Mouse (Mus musculus) intestine, embryonic 16.5 days (tissue): Measurements from ENCODE around the gene Zfp101. TPM values are rescaled to one million over a fixed set of nuclear protein-coding genes. Genes with fewer than 3 reads are reported as not detected.

Experiments
- ATAC-seq: fragments of 200-750 bp; cut with Nextera tagmentation; 2 replicates; pipeline ENCODE4 v1.8.0; 2017; ENCODE audit warnings: moderate TSS enrichment, moderate library complexity
- H3K27ac ChIP-seq: fragments of 300-500 bp; sonication (generic); 2 replicates; pipeline ENCODE4 v1.5.1; 2014; ENCODE audit warnings: mild to moderate bottlenecking, low read length
- H3K27me3 ChIP-seq: fragments of 300-500 bp; sonication (generic); replicated peaks from 2 replicates; pipeline ENCODE4 v1.6.1; 2014; ENCODE audit warnings: low read length, control low read depth, mixed read lengths; ENCODE audit not compliant: control insufficient read depth, insufficient read depth
- H3K36me3 ChIP-seq: fragments of 300-500 bp; sonication (generic); 2 replicates; pipeline ENCODE4 v1.6.1; 2014; ENCODE audit warnings: low read length, control low read depth; ENCODE audit not compliant: control insufficient read depth, insufficient read depth
- H3K4me1 ChIP-seq: fragments of 300-500 bp; sonication (generic); 2 replicates; pipeline ENCODE4 v1.6.1; 2014; ENCODE audit warnings: low read length, control low read depth, mixed read lengths; ENCODE audit not compliant: control insufficient read depth, insufficient read depth
- H3K4me2 ChIP-seq: fragments of 300-500 bp; sonication (generic); 2 replicates; pipeline ENCODE4 v1.6.1; 2014; ENCODE audit warnings: low read depth, low read length, control low read depth
- H3K4me3 ChIP-seq: fragments of 300-500 bp; sonication (generic); 2 replicates; pipeline ENCODE4 v1.5.1; 2014; ENCODE audit warnings: mild to moderate bottlenecking, low read length
- H3K9ac ChIP-seq: fragments of 300-500 bp; sonication (generic); 2 replicates; pipeline ENCODE4 v1.6.1; 2014; ENCODE audit warnings: low read depth, low read length
- H3K9me3 ChIP-seq: fragments of 300-500 bp; sonication (generic); 2 replicates; pipeline ENCODE4 v1.6.1; 2016; ENCODE audit warnings: low read length, control low read depth; ENCODE audit not compliant: control insufficient read depth
- WGBS: fragments of 180-500 bp; shearing (Covaris S2); extraction: QIAGEN DNeasy Blood & Tissue Kit; methylation state at CpG from one replicate; pipeline ENCODE4 v1.1.7; 2014; 5-methylcytosine and 5-hydroxymethylcytosine counted together
- polyA plus RNA-seq: library from polyadenylated mRNA; unstranded; fragments of >200 nt; fragmentation: Nextera tagmentation; extraction: Ambion mirVana; gene quantifications from 2 replicates; pipeline ENCODE4 v1.2.1, GENCODE M21; 2015

The Zfp101 gene
- polyA plus RNA-seq, 1 experiment from 2014 or later = 9.5 TPM

- Histone ChIP-seq H3K27me3 (no peaks in the 10 kb centered on the region), H3K9me3 (no peaks in the 10 kb centered on the region), H3K4me1 (peaks cover 3% of the 10 kb centered on the region; the same call in 1 of the 2 replicates), H3K27ac (peak within 1 kb of the TSS; percentile 74), H3K4me3 (peak within 1 kb of the TSS; percentile 72), H3K36me3 (no peaks in the 10 kb centered on the region), H3K4me2 (peak within 1 kb of the TSS; percentile 75), H3K9ac (peak within 1 kb of the TSS; percentile 84)
- peak; percentile 100 for ATAC-seq
- 4% methylated on average over 46 of the region's 47 CpGs for WGBS
Observed at GRCm38 (mm10) chr17:33358411-33359384, 35.7 kb downstream of the Zfp101 start, which contains the start of gene Zfp81. Zfp81 (minus strand) TSS chr17:33358878.

GRCm38 (mm10) chr17:33352981-33353380, 41.5 kb downstream of the Zfp101 start:
- Histone ChIP-seq H3K9me3 (0 out of 2 replicates have a peak, but pooled peaks cover 4% of the 10 kb centered on the region), H3K4me1 (no peaks in the 10 kb centered on the region), H3K27ac (no peak overlapping the region), H3K36me3 (no peaks in the 10 kb centered on the region), H3K27me3 (no peaks in the 10 kb centered on the region), H3K4me3 (no peak overlapping the region), H3K4me2 (no peak overlapping the region), H3K9ac (no peak overlapping the region)
- ATAC-seq = no peak
- WGBS = 97% methylated on average over 1 of the region's 1 CpGs

Other genes starting within 250 kb of the Zfp101 start
- gene Olfr55, start 226.2 kb downstream of the Zfp101 start, polyA plus RNA-seq = not detected in 2 replicates
- not detected in 2 replicates for gene Olfr239, start 203.3 kb downstream of the Zfp101 start, polyA plus RNA-seq
- not detected in 2 replicates for gene Olfr1564, start 173.0 kb downstream of the Zfp101 start, polyA plus RNA-seq
- gene Zfp955a, start 139.5 kb downstream of the Zfp101 start, polyA plus RNA-seq = 11.0 and 11.4 TPM in 2 replicates
- gene Olfr63, start 130.0 kb downstream of the Zfp101 start, polyA plus RNA-seq = not detected in 2 replicates
- gene Zfp955b, start 105.1 kb downstream of the Zfp101 start, polyA plus RNA-seq = 7.4 and 8.9 TPM in 2 replicates
- 5.6 and 6.0 TPM in 2 replicates for gene Zfp81, start 35.8 kb downstream of the Zfp101 start, polyA plus RNA-seq
- gene Actl9, start 38.3 kb upstream of the Zfp101 start, polyA plus RNA-seq = not detected in 2 replicates
- 33.1 and 35.8 TPM in 2 replicates for gene Adamts10, start 129.6 kb upstream of the Zfp101 start, polyA plus RNA-seq
- 3.9 and 4.3 TPM in 2 replicates for gene Myo1f, start 161.1 kb upstream of the Zfp101 start, polyA plus RNA-seq
- 38.1 and 39.6 TPM in 2 replicates for gene Zfp414, start 234.4 kb upstream of the Zfp101 start, polyA plus RNA-seq
- 0.60 and 1.1 TPM in 2 replicates for gene Pram1, start 243.4 kb upstream of the Zfp101 start, polyA plus RNA-seq